Mouse (Mus musculus) natural killer cell, adult 2 months (primary cell): Measurements from ENCODE around the gene Sbds.

Experiments
- DNase-seq, 2 experiments: peaks; one replicate each; pipeline ENCODE4 v3.0.0; 2022; ENCODE audit warnings: low spot score in 2 of 2

Sbds gene

DNA sequence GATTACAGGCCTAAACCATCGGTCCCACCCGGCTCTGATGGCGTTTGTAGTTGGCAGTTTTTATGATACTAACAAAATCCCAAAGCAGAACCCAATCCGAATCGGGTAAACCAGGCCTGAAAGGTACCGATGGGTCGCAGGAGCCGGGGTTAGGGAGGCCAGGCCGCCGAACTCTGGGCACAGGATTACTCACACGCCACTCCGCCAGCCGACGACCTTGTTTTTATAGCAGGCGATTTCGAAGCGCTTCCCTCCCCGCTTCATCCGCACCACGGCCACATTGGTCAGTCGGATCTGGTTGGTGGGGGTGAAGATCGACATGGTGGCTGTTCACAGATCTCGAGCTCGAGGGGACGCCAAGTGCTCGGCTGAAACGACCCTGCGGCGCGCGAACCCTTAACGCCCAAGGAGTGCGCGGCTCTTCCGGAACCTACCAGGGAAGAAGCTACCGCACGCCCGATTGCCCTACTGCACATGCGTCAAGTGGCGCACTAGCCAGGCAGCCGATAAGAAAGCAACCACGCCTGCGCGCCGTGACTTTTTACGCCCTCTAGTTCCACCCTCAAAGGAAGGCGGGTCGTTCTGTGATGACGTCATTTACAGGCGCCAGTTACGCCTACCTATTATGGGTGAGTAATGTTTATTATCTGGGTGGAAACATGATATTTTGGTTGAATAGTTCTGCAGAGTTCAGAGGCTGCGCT, at the start of gene Sbds, which contains the start of gene Tyw1:
Sbds (minus strand) TSS at position 514 of the 704 bp plus-strand sequence.
Tyw1 (plus strand) TSS at position 603 of the 704 bp plus-strand sequence.
- peak; percentile 97 to 99 for DNase-seq

DNA sequence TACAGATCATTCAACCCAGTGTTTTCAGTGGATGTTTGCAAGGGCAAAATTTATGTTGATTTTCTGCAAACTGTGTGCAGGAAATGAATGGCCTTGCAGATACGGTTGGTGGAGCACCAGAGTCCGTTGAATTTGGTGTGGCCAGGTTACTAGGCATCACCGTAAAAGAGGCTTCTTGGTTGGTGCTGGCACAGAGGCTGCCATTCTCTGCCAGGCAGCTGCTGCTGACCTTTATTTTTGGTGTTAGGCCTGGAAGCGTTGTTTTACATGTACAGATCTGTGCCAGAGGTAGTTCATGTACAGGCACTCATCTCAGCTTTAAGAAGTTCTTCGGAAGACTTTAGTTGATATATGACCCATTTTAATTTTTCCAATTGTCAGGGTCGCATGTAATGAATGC, 48.3 kb upstream of the Sbds start:
- no peak for DNase-seq

DNA sequence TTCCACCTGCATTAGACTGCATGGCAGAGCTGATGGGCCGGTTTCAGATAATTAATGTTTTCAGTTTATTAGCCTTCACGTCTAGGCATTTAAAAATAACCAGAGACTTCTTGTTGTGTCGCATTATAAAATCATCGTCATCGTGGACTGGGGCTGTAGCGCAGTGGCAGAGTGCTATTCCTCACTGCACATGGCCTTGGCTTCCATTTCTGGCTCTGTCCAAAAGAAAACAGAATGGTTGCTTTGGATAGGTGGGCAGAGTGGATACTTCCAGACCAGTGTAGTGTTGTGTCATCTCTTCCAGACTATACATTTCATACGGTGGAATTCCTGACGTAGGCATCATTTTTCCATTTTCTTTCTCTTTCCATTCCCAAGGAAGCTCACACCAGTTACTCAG, 44.2 kb upstream of the Sbds start:
- no peak for DNase-seq

DNA sequence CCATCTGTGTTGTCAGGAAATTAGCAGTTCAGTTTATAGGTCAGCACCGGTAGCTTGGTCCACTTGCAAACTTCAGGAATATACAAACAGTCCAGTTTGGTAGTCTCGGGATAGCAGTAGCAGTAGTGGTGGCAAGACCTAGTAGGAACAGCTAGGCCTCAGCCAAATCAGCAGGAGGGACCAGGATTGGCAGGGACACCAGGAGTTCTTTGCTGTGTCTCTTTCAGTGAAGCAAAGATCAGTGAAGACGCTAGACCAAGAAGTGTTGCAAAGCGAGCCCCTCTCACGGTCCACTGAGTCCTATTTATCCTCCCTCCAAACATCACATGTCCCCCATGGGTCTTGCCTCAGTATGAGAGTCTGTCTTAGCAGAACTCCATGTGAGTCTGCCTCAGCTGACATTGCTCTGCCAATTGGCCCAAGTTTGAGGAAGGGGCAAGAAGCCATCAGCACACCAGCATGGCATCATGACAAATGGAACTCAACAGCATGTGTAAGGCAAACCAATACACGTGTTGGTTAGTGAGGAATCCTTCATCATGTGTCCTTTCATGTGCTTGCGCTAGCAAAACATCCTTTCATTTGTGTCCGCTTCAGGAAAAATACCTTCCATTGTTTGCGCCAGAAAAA, 43.6 kb upstream of the Sbds start:
- no peak for DNase-seq

DNA sequence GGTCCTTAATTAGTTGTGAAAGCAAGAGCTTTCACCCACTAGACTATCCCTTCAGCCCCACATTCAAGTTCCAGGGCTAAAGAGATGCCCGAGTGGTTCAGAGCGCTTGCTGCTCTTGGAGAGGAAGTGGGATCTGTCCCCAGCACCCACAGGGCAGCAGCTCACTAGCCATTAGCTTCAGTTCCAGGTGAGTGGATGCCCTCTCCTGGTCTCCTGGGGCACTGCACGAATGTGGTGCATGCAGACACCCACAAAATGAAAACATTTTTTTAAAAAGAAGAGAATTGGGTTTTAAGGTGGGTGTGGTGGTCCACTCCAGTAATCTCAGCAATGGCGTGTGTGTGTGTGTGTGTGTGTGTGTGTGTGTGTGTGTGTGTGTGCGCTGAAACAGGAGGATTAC, 40.7 kb upstream of the Sbds start:
- DNase-seq, result no peak

DNA sequence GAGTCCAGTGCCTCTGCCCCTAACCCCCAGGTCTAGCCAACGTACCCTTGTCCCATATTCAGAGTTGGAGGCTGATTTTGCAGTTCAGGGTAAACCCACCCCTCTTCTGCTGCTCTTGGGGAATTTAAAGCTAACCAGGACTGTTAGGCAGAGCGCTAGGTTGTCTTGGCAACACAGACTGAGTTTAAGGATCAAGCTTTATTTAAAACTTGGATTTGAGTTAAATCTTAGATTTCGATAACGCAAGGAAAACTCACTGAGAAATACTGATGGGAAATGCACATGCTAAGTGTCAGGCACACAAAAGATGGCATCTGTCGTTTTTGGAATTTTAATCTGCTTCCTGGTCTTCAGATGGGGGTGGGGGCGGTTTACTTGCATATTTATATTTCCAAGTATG, 39.3 kb upstream of the Sbds start:
- DNase-seq, result no peak

DNA sequence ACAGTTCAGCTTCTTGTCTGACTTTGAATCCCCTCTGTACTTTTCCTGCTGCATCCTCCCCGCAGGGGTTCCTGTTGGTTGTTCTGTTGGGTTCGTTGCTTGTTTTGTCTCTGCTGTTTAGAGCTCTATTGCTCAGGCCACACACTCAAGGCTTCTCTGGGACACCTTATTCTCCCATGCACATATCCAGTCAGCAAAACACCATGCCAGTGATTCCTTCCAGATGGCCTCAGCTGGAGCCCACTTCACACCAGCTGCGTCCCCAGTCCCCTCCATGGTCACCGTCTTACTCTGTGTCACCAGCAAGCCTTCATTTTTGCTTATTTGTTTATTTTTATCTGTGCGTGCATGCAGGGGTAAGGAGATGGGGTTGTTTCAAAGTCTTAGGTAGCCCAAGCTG, 38.6 kb upstream of the Sbds start:
- no peak for DNase-seq

DNA sequence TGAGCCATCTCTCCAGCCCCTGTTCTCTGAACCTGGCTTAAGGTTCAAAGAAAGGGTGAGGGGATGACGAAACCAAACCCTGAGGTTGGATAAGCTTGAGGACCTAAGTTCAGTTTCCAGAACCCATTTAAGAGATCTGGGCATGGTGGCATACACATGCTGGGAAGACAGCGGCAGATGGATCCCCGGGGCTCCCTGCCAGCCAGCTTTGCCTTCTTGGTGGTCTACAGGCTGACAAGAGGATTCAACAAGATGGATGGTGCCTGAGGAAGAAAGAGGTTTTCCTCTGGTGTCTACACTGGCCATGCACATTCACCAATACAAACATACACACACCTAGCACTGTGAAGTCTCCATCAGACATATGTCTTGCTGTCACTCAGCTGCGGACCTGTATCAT, 37.6 kb upstream of the Sbds start:
- DNase-seq, result no peak

DNA sequence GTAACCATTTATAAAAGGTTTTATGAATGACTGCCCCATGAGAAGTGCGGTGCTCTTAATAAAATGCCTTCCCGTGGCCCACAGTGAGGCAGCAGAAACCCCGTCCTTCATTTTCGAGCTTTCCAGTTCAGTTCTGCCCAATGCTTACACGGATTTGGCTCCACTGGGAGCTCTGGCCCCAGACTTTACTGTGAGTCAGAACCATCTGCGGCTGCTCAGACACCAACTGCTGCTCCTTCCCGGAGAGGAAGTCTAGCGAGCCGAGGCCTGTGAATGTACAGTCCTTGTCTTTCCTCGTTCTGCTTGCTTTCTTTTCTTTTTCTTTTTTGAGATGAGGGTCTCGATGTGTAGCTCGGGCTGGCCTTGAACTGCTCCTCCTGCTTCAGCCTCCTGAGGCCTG, 35.4 kb upstream of the Sbds start:
- no peak for DNase-seq

DNA sequence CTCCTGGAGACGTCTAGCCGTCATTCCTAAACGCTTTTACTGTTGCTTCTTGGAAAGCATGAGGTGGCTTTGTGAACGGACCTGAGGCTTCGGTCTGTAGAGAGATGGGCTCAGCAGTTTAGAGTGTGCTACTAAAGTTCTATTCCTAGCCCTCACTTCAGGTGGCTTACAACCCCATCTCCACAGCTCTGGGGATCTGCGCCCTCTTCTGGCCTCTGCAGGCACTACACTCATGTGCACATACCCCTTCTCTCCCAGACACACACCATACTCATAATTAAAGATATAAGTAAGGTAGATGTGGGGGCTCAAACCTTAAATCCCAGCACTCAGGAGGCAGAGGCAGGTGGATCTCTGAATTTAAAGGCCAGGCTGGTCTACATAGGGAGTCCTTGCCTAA, 34.9 kb upstream of the Sbds start:
- DNase-seq, result no peak

DNA sequence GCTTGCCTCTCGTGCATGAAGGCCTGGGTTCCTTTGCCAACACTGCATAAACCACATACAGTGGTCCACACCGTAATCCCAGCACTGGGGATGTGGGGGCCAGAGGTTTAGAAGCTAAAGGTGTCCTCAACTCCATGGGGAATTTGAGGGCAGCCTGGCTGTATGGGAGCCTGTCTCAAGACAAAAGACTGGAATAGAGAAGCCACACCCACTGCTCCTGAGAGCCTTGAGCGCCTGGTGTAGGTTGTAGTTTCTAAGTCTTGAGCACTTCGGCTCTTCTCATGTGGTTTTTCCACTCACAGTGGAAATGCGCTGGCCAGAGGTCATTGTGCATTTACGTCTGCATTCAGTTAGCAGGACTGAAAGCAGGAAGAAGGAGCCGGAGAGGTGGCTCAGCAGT, 32.8 kb upstream of the Sbds start:
- no peak for DNase-seq

DNA sequence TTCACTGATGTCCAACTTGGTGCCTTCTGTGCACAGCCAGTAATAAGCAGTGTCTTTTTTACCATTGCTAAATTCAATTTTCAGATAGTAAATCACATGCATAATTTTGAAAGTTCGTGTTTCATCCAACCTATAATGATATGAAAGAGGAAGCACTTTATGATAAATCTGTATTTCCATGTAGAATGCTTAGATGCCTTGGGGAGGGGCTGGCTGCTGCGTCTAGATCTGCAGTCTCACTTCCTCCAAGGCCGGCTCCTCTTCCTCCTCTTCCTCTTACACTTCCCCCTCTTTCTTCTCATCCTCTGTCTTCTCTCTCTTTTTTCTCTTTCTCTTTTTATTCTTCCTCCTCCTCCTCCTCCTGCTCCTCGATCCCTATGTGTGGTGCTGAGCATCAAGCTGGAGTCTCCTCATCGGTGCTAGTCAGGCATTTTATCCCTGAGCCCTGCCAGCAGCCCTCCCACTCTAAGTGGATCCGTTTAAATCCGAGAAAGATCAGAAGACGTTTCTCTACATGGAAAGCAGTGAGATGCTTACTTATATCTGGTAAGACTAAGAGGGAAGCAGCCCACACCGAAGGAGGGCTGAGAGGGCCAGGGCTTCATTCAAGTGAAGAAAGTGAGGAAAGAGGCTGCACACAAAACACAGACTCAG, 27.9 kb upstream of the Sbds start:
- no peak for DNase-seq

DNA sequence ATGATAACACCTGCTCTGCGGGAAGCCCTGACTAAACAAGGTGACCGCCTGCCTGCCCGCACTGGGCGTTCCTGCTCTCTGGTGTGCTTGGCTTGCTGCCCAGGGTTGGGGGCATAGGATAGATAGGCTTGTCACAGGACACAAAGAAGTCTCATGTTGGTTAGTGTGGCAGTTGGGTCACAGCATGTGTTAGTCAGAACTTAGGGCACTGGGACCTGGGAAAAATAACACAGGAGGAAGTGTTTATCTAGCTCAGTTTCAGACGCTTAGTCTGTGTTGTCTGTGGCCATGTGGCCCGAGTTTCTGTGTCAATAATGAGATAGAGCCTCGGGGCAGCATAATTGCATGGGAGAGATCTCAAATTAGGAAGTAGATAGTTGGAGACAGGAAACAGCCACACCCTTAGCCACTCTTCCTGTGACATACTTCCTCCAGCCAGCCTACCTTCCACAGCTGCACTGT, 22.7 kb upstream of the Sbds start:
- DNase-seq, result peak in 1 of 2 experiments; percentile 13

DNA sequence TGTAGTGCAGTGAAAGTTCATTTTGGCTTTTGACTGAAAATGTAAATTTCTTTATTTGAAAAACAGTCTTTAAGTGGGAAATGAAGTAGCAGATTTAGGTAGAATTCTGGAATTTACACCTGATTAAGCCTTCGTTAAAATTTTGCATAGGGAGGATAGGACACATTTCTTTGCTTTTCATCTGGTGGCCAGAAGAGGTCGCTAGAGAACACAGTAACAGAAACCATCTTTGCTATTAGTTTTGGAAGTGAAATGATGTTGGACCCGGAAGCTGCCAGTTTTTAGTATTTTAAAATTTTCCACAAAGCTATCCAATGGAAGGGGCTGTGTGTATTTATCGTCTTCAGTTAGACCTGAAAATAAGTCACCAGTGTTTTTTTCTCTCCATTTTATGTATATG, 20.2 kb upstream of the Sbds start:
- peak in 1 of 2 experiments; percentile 16 for DNase-seq

DNA sequence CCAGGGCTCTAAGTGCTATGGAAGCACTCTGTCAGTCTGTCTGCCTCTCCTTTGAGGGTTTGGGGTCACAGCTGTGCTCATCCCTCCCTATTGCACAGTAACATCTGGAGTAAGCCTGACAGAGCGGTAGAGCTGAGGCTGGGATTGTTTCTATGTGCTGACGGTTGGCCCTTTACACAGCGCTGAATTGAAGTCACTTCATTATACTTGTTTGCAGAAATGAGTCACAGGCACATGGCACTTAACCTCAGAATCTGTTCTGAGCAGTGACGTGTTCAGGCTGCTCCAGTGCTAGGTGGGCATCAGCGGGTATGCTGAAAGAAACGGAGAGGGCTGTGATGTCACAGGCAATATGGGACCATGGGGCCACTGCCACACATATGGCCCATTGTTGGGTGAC, 17.7 kb upstream of the Sbds start:
- no peak for DNase-seq

DNA sequence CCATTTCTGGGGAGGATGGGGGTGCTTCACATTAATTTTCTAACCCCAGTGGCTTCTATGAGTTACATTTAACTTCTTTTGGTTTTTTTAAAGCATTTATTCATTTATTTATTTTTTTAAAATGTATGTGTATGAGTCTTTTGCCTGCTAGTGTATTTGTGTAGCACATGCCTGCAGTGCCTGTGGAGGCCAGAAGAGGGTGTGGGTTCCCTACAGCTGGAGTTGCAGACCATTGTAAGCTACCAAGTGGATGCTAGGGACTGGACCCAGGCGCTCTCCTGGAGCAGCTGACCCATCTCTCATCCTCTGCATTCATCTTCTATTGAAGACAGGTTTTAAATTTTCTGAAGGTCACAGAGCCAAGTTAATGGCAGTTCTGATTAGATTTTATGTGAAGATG, 17.0 kb upstream of the Sbds start:
- DNase-seq, result no peak

DNA sequence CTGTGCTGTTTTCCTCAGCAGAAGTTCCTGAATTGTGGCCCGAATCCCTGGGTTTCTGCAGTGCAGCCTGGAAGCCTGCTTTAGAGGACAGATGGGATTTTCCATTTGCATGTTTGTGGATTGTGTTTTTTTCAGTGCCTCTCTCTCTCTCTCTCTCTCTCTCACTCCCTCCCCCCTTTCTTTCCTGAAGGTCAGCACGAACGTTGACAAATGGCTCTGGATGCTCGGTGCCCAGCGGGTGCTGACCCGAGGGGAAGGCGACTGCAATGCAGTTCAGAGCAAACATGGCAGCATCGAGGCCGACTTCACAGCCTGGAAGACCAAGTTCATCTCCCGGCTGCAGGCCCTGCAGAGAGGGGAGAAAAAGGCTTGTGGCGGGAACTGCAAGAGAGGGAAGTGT, 13.6 kb upstream of the Sbds start:
- no peak for DNase-seq

DNA sequence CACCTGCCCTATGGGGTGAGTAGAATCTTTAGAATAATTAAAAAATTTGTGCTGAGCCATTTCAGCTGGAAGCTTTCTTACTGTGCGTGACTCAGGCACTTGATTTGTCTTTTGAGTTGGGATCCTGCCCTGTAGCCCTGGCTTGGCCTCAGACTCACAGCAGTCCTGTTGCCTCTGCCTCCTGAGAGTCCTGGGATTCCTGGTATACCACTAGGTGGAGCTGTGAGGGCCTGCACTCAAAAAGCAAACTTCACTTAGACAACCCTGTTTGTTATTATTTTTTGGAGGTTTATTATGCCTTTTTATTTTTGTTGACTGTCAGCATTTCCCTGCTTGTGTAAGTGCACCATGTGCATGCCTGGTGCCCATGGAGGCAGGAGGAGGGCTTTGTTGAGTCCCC, 12.0 kb upstream of the Sbds start:
- DNase-seq, result peak in 1 of 2 experiments; percentile 17

DNA sequence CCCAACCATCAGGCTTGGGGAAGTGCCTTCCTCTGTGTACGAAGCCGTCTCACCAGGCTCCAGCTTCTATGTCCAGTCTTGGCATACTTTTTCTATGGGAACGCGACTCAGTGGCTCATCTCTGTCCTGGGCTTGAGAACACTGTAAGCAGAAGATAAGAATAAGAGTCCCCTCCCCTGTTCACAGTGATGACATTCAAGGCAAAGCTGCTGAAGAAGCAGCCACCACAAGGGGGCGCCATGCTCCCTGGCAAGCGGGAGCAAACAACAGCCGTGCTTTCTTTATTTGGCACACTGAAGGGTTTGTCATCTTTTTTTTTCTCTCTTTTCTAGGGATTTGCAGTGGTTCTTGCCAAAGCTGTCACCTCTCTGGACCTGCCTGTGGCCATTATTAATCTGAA, 11.3 kb upstream of the Sbds start:
- DNase-seq, result peak in 1 of 2 experiments; percentile 28

DNA sequence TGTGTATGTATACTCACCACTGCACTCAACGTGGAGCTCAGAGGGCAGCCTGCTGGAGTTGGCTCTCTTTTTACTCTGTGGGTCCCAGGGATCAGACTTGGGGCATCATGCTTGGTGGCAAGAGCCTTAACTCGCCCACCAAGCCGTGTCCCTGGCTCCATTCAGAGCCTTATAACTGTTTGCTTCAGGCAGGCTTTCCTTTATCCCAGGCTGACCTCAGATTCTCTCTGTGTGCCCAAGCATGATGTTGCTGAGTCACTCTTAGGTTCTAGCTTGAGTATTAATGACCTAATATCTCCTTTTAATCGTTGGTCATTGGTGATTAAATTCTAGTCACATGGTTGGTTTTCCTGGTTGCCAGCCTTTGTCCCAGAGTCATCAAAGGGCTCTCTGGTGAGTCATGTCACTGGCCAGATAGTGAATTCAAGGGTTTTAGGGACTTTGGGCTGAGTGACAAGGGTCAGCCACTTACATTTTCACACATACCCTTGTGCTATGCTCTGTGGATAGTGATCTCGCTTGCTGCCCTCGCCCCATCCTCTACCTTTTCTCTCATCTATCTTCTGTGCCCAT, 9.2 kb upstream of the Sbds start:
- DNase-seq, result no peak

DNA sequence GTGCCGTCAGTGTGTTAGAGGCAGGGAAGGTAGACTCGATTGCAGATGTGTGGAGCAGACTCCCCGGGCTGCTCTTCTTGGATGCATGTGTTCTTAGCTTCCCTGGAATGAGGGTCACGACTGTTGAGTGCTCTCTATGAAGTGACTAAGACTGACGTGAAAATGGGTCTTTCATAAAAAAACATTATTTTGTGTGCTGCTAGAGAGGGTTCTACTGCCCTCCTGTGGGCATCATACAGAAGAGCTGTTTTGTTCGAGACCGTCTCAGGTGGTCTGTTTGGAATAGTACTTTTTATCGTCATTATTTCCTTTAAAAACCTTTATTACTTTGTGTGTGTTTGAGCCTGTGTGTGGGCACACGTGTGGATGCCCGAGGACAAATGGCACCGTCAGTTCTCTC, 8.1 kb upstream of the Sbds start:
- DNase-seq, result no peak

DNA sequence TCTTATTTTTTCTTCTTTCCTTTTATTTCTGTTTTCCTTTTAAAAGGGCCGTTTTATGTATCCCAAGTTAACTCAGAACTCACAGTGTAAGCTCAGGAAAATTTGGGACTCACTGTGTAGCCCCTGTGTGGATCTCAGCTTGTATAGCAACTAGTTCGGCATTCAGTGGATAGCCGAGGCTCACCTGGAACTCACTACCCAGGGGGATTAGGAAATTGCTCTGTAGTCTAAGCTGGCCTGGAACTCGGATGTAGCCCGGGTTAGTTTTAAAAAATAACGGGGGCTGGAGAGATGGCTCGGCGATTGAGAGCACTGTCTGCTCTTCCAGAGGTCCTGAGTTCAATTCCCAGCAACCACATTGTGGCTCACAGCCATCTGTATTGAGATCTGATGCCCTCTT, 2.0 kb upstream of the Sbds start:
- DNase-seq, result no peak
